Mouse (Mus musculus): ENCODE measurements at regions not wholly inside any gene's neighbourhood (a gene's known extent, or its start where the extent isn't known, plus 50 kb on each side); places are given as distances from the start of the nearest gene placed in this dataset.
A peak's percentile ranks its signal among the peaks of the same experiment; 100 is the strongest.

- WGBS (ENCODE audit: insufficient replicate concordance) = 26% methylated on average over 4 of the region's 4 CpGs
- H3K4me3 ChIP-seq (ENCODE audit: low read depth, low read length) = no peak overlapping the region
- H3K27ac ChIP-seq (ENCODE audit: low read length) = no peak overlapping the region; the same call in 1 of the 2 replicates
- peak; percentile 54 for ATAC-seq (ENCODE audit: low read depth)
- H3K4me2 ChIP-seq (ENCODE audit: low read depth, low read length) = peak overlapping the region; percentile 18; the same call in 1 of the 2 replicates
- H3K4me1 ChIP-seq (ENCODE audit: control insufficient read depth, low read depth, low read length) = peaks cover 10% of the 10 kb centered on the region
- no peak overlapping the region for H3K9ac ChIP-seq (ENCODE audit: low read depth, low read length)
- no peaks in the 10 kb centered on the region for H3K9me3 ChIP-seq (replicated peaks; ENCODE audit: control insufficient read depth, low read length)
- H3K27me3 ChIP-seq (ENCODE audit: control insufficient read depth, insufficient read depth, low read depth, low read length) = no peaks in the 10 kb centered on the region
- no peaks in the 10 kb centered on the region for H3K36me3 ChIP-seq (ENCODE audit: control insufficient read depth, insufficient read depth)
These were observed 299.8 kb downstream of the Gm11361 start for GRCm38 (mm10) chr13:28557032-28557570.

GRCm38 (mm10) chr13:28556385-28556938 is 299.1 kb downstream of the Gm11361 start:
- H3K27ac ChIP-seq (ENCODE audit: low read length) = peak overlapping the region; percentile 12; the same call in 1 of the 2 replicates
- no peak overlapping the region for H3K4me3 ChIP-seq (ENCODE audit: low read depth, low read length)
- H3K9me3 ChIP-seq (replicated peaks; ENCODE audit: control insufficient read depth, low read length) = no peaks in the 10 kb centered on the region
- peaks cover 10% of the 10 kb centered on the region for H3K4me1 ChIP-seq (ENCODE audit: control insufficient read depth, low read depth, low read length)
- no peaks in the 10 kb centered on the region for H3K27me3 ChIP-seq (ENCODE audit: control insufficient read depth, insufficient read depth, low read depth, low read length)
- H3K4me2 ChIP-seq (ENCODE audit: low read depth, low read length) = peak overlapping the region; percentile 18
- peak; percentile 77 for ATAC-seq (ENCODE audit: low read depth)
- H3K9ac ChIP-seq (ENCODE audit: low read depth, low read length) = no peak overlapping the region
- no peaks in the 10 kb centered on the region for H3K36me3 ChIP-seq (ENCODE audit: control insufficient read depth, insufficient read depth)
- WGBS (ENCODE audit: insufficient replicate concordance) = 18% methylated on average over 5 of the region's 5 CpGs

GRCm38 (mm10) chr13:28554143-28554830 is 297.0 kb downstream of the Gm11361 start:
- Histone ChIP-seq H3K4me2 (ENCODE audit: low read depth, low read length) (no peak overlapping the region), H3K36me3 (ENCODE audit: control insufficient read depth, insufficient read depth) (no peaks in the 10 kb centered on the region), H3K9me3 (replicated peaks; ENCODE audit: control insufficient read depth, low read length) (no peaks in the 10 kb centered on the region), H3K4me1 (ENCODE audit: control insufficient read depth, low read depth, low read length) (peaks cover 10% of the 10 kb centered on the region), H3K27me3 (ENCODE audit: control insufficient read depth, insufficient read depth, low read depth, low read length) (no peaks in the 10 kb centered on the region), H3K9ac (ENCODE audit: low read depth, low read length) (no peak overlapping the region), H3K4me3 (ENCODE audit: low read depth, low read length) (no peak overlapping the region), H3K27ac (ENCODE audit: low read length) (no peak overlapping the region)
- WGBS (ENCODE audit: insufficient replicate concordance) = 78% methylated on average over 12 of the region's 12 CpGs
- ATAC-seq (ENCODE audit: low read depth) = no peak

- ATAC-seq (ENCODE audit: low read depth) = no peak
- no peak overlapping the region for H3K9ac ChIP-seq (ENCODE audit: low read depth, low read length)
- peaks cover 10% of the 10 kb centered on the region for H3K4me1 ChIP-seq (ENCODE audit: control insufficient read depth, low read depth, low read length)
- H3K36me3 ChIP-seq (ENCODE audit: control insufficient read depth, insufficient read depth) = no peaks in the 10 kb centered on the region
- no peaks in the 10 kb centered on the region for H3K9me3 ChIP-seq (replicated peaks; ENCODE audit: control insufficient read depth, low read length)
- no peak overlapping the region for H3K4me3 ChIP-seq (ENCODE audit: low read depth, low read length)
- H3K27me3 ChIP-seq (ENCODE audit: control insufficient read depth, insufficient read depth, low read depth, low read length) = no peaks in the 10 kb centered on the region
- no peak overlapping the region for H3K27ac ChIP-seq (ENCODE audit: low read length)
- H3K4me2 ChIP-seq (ENCODE audit: low read depth, low read length) = no peak overlapping the region
- 69% methylated on average over 10 of the region's 10 CpGs for WGBS (ENCODE audit: insufficient replicate concordance)
These were observed 295.8 kb downstream of the Gm11361 start for GRCm38 (mm10) chr13:28552974-28553750.

- no peaks in the 10 kb centered on the region for H3K36me3 ChIP-seq (ENCODE audit: control insufficient read depth, insufficient read depth)
These were observed 294.2 kb downstream of the Gm11361 start for GRCm38 (mm10) chr13:28551555-28551954.

GRCm38 (mm10) chr13:28545797-28546196 is 288.5 kb downstream of the Gm11361 start:
- H3K9me3 ChIP-seq (replicated peaks; ENCODE audit: control insufficient read depth, low read length) = no peaks in the 10 kb centered on the region
- no peak for ATAC-seq (ENCODE audit: low read depth)
- H3K27me3 ChIP-seq (ENCODE audit: control insufficient read depth, insufficient read depth, low read depth, low read length) = no peaks in the 10 kb centered on the region
- H3K4me1 ChIP-seq (ENCODE audit: control insufficient read depth, low read depth, low read length) = no peaks in the 10 kb centered on the region
- H3K27ac ChIP-seq (ENCODE audit: low read length) = no peak overlapping the region
- H3K4me3 ChIP-seq (ENCODE audit: low read depth, low read length) = no peak overlapping the region
- no peaks in the 10 kb centered on the region for H3K36me3 ChIP-seq (ENCODE audit: control insufficient read depth, insufficient read depth)
- 70% methylated on average over 1 of the region's 1 CpGs for WGBS (ENCODE audit: insufficient replicate concordance)
- H3K4me2 ChIP-seq (ENCODE audit: low read depth, low read length) = no peak overlapping the region
- H3K9ac ChIP-seq (ENCODE audit: low read depth, low read length) = no peak overlapping the region

More at GRCm38 (mm10) chr13:28551555-28551954, 294.2 kb downstream of the Gm11361 start:
- Histone ChIP-seq H3K9ac (ENCODE audit: low read depth, low read length) (no peak overlapping the region), H3K4me1 (ENCODE audit: control insufficient read depth, low read depth, low read length) (peaks cover 3% of the 10 kb centered on the region; the same call in 1 of the 2 replicates), H3K4me2 (ENCODE audit: low read depth, low read length) (no peak overlapping the region), H3K4me3 (ENCODE audit: low read depth, low read length) (no peak overlapping the region), H3K27me3 (ENCODE audit: control insufficient read depth, insufficient read depth, low read depth, low read length) (no peaks in the 10 kb centered on the region), H3K27ac (ENCODE audit: low read length) (no peak overlapping the region), H3K9me3 (replicated peaks; ENCODE audit: control insufficient read depth, low read length) (no peaks in the 10 kb centered on the region)
- no peak for ATAC-seq (ENCODE audit: low read depth)
- 50% methylated on average over 6 of the region's 6 CpGs for WGBS (ENCODE audit: insufficient replicate concordance)

GRCm38 (mm10) chr13:28545337-28545736 is 288.0 kb downstream of the Gm11361 start:
- H3K4me1 ChIP-seq (ENCODE audit: control insufficient read depth, low read depth, low read length) = no peaks in the 10 kb centered on the region
- no peaks in the 10 kb centered on the region for H3K27me3 ChIP-seq (ENCODE audit: control insufficient read depth, insufficient read depth, low read depth, low read length)
- no peak overlapping the region for H3K4me2 ChIP-seq (ENCODE audit: low read depth, low read length)
- H3K4me3 ChIP-seq (ENCODE audit: low read depth, low read length) = no peak overlapping the region
- H3K9ac ChIP-seq (ENCODE audit: low read depth, low read length) = no peak overlapping the region
- 59% methylated on average over 2 of the region's 2 CpGs for WGBS (ENCODE audit: insufficient replicate concordance)
- H3K27ac ChIP-seq (ENCODE audit: low read length) = no peak overlapping the region
- no peak for ATAC-seq (ENCODE audit: low read depth)
- H3K36me3 ChIP-seq (ENCODE audit: control insufficient read depth, insufficient read depth) = no peaks in the 10 kb centered on the region
- no peaks in the 10 kb centered on the region for H3K9me3 ChIP-seq (replicated peaks; ENCODE audit: control insufficient read depth, low read length)

GRCm38 (mm10) chr13:28544819-28545180 is 287.5 kb downstream of the Gm11361 start:
- 72% methylated on average over 2 of the region's 2 CpGs for WGBS (ENCODE audit: insufficient replicate concordance)
- H3K27ac ChIP-seq (ENCODE audit: low read length) = no peak overlapping the region
- no peak overlapping the region for H3K4me2 ChIP-seq (ENCODE audit: low read depth, low read length)
- H3K36me3 ChIP-seq (ENCODE audit: control insufficient read depth, insufficient read depth) = no peaks in the 10 kb centered on the region
- H3K4me1 ChIP-seq (ENCODE audit: control insufficient read depth, low read depth, low read length) = no peaks in the 10 kb centered on the region
- no peak overlapping the region for H3K9ac ChIP-seq (ENCODE audit: low read depth, low read length)
- H3K9me3 ChIP-seq (replicated peaks; ENCODE audit: control insufficient read depth, low read length) = no peaks in the 10 kb centered on the region
- ATAC-seq (ENCODE audit: low read depth) = no peak
- H3K27me3 ChIP-seq (ENCODE audit: control insufficient read depth, insufficient read depth, low read depth, low read length) = no peaks in the 10 kb centered on the region
- H3K4me3 ChIP-seq (ENCODE audit: low read depth, low read length) = no peak overlapping the region
